Mouse (Mus musculus): ENCODE measurements at regions not wholly inside any gene's neighbourhood (a gene's known extent, or its start where the extent isn't known, plus 50 kb on each side); places are given as distances from the start of the nearest gene placed in this dataset.

DNA sequence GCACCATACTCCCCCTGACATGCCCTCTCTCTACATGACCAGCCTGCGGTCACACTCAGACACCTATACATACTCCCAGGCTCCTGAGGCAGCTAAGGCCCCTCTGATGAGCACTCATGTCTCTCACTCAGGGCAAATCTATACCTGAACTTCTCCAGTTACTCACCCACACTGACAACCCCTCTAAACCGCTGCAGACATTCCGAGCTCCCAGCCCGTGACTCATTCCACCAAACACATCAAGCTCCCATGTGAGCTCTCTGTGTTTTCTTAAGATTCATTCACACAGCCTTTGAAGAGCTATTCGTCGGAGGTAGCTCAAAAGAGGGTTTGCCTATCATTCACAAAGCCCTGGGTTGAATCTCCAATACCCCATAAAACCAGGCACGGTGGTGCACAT, 75.1 kb upstream of the Nectin1 start:
- DNase-seq, result no peak
- no peak overlapping the region for H3K4me3 ChIP-seq (ENCODE audit: low read depth, low read length)
- 66% methylated on average over 7 of the region's 7 CpGs for WGBS
- no peaks in the 10 kb centered on the region for H3K4me1 ChIP-seq (ENCODE audit: insufficient read depth)
- H3K27ac ChIP-seq (ENCODE audit: low read depth, low read length), result no peak overlapping the region
- H3K27me3 ChIP-seq (ENCODE audit: insufficient read depth, low read length), result no peaks in the 10 kb centered on the region
- TF ChIP-seq CTCF (IDR thresholded peaks at IDR 0.05; ENCODE audit: low read depth), result no peak
- H3K36me3 ChIP-seq (ENCODE audit: insufficient read depth), result no peaks in the 10 kb centered on the region
- no peak overlapping the region for H3K9ac ChIP-seq
- H3K9me3 ChIP-seq (ENCODE audit: low read length), result no peaks in the 10 kb centered on the region
- ATAC-seq, result peak; percentile 27; the same call in 1 of the 2 replicates
- H3K4me2 ChIP-seq (ENCODE audit: low read depth), result no peak overlapping the region

GRCm38 (mm10) chr9:43670563-43670962, 73.2 kb upstream of the Nectin1 start:
- H3K27ac ChIP-seq (ENCODE audit: low read depth, low read length), result no peak overlapping the region
- no peak for DNase-seq
- 76% methylated on average over 5 of the region's 5 CpGs for WGBS

DNA sequence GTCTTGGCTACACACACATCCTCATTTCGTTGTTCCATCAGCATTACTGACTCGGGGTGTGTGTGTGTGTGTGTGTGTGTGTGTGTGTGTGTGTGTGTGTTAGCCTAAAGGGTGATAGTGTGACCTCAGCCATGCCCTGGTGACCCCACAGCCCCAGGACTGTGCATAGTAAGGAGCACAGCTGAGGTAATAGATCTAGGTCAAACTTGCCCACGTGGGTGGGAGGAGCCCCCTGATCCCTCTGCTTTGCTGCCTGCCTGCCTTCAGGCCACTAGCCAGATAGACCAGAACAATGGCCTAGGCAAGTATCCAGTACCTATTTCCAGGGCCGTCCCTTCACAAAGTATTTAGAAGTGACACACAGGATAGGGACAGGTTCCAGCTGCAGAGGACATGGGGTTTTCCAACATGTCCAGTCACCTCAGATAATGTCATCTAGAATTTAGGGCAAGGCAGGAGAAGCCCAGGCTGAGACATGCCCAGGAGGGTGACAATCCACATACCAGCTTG, 70.6 kb upstream of the Nectin1 start:
- Histone ChIP-seq H3K4me3 (ENCODE audit: low read depth, low read length) (no peak overlapping the region), H3K36me3 (ENCODE audit: insufficient read depth) (no peaks in the 10 kb centered on the region), H3K9ac (no peak overlapping the region), H3K27ac (ENCODE audit: low read depth, low read length) (no peak overlapping the region), H3K4me2 (ENCODE audit: low read depth) (no peak overlapping the region), H3K4me1 (ENCODE audit: insufficient read depth) (no peaks in the 10 kb centered on the region), H3K9me3 (ENCODE audit: low read length) (no peaks in the 10 kb centered on the region), H3K27me3 (ENCODE audit: insufficient read depth, low read length) (no peaks in the 10 kb centered on the region)
- no peak for TF ChIP-seq CTCF (IDR thresholded peaks at IDR 0.05; ENCODE audit: low read depth)
- 52% methylated on average over 4 of the region's 4 CpGs for WGBS
- ATAC-seq (no peak), DNase-seq (no peak)

More at GRCm38 (mm10) chr9:43670563-43670962, 73.2 kb upstream of the Nectin1 start:
- Histone ChIP-seq H3K4me2 (ENCODE audit: low read depth) (no peak overlapping the region), H3K27me3 (ENCODE audit: insufficient read depth, low read length) (no peaks in the 10 kb centered on the region), H3K4me1 (ENCODE audit: insufficient read depth) (no peaks in the 10 kb centered on the region), H3K36me3 (ENCODE audit: insufficient read depth) (no peaks in the 10 kb centered on the region), H3K9me3 (ENCODE audit: low read length) (no peaks in the 10 kb centered on the region), H3K4me3 (ENCODE audit: low read depth, low read length) (no peak overlapping the region), H3K9ac (no peak overlapping the region)
- TF ChIP-seq CTCF (IDR thresholded peaks at IDR 0.05; ENCODE audit: low read depth), result no peak
- no peak for ATAC-seq

DNA sequence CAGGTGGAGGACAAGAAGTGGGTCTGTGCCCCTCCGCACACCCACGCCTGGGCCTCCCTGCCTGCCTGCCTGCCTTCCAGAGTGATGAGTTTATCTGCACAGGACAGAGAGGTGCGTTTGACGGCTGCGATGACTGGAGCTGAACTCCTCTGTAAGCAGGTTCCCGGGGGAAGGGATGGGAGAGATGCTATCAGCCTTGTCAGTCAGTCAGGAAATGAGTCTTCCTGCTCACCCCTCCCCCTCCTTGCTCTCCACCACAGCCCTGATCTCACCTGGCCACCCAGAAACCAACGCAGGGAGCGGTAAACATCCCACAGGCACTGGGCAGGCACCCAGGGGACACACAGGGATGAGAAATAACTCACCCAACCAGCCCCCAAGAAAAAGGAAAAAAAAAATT, 69.5 kb upstream of the Nectin1 start:
- WGBS, result 64% methylated on average over 8 of the region's 8 CpGs
- ATAC-seq (no peak), DNase-seq (no peak)
- no peak overlapping the region for H3K4me2 ChIP-seq (ENCODE audit: low read depth)
- no peak overlapping the region for H3K27ac ChIP-seq (ENCODE audit: low read depth, low read length)
- H3K4me3 ChIP-seq (ENCODE audit: low read depth, low read length), result no peak overlapping the region
- H3K9me3 ChIP-seq (ENCODE audit: low read length), result no peaks in the 10 kb centered on the region
- H3K9ac ChIP-seq, result no peak overlapping the region
- H3K27me3 ChIP-seq (ENCODE audit: insufficient read depth, low read length), result no peaks in the 10 kb centered on the region
- no peaks in the 10 kb centered on the region; the same call in 1 of the 2 replicates for H3K4me1 ChIP-seq (ENCODE audit: insufficient read depth)
- TF ChIP-seq CTCF (IDR thresholded peaks at IDR 0.05; ENCODE audit: low read depth), result no peak
- H3K36me3 ChIP-seq (ENCODE audit: insufficient read depth), result no peaks in the 10 kb centered on the region

- no peak overlapping the region for H3K9ac ChIP-seq
- no peaks in the 10 kb centered on the region for H3K9me3 ChIP-seq (ENCODE audit: low read length)
- peaks cover 5% of the 10 kb centered on the region; the same call in 1 of the 2 replicates for H3K4me1 ChIP-seq (ENCODE audit: insufficient read depth)
- no peaks in the 10 kb centered on the region for H3K36me3 ChIP-seq (ENCODE audit: insufficient read depth)
- no peak for DNase-seq
- no peak overlapping the region for H3K4me2 ChIP-seq (ENCODE audit: low read depth)
- 90% methylated on average over 2 of the region's 2 CpGs for WGBS
- H3K27ac ChIP-seq (ENCODE audit: low read depth, low read length), result no peak overlapping the region
- no peak for TF ChIP-seq CTCF (IDR thresholded peaks at IDR 0.05; ENCODE audit: low read depth)
- no peaks in the 10 kb centered on the region for H3K27me3 ChIP-seq (ENCODE audit: insufficient read depth, low read length)
- H3K4me3 ChIP-seq (ENCODE audit: low read depth, low read length), result no peak overlapping the region
- no peak for ATAC-seq
These were observed 67.8 kb upstream of the Nectin1 start for GRCm38 (mm10) chr9:43676011-43676410.

DNA sequence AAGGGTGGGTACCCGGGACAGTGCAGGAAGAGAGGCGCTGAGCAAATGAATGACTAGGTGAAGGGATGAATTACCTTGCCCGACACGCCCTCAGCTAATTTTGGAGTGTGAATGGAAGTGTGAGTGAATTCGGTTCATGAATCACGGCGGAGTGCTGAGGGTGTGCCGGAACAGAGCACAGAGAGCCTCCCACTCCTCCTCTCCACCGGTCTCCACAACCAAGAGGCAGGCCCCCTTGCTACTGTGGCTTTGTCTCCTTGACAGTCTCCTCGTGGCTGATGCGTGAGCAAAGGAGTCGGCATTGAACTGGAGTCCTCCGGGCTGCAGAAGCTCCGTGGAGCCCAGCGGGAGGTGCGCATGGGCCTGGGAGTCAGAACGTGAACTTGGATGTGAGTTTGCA, 64.5 kb upstream of the Nectin1 start:
- DNase-seq, result no peak
- Histone ChIP-seq H3K27me3 (ENCODE audit: insufficient read depth, low read length) (no peaks in the 10 kb centered on the region), H3K4me1 (ENCODE audit: insufficient read depth) (peaks cover 5% of the 10 kb centered on the region; the same call in 1 of the 2 replicates), H3K27ac (ENCODE audit: low read depth, low read length) (no peak overlapping the region), H3K4me2 (ENCODE audit: low read depth) (no peak overlapping the region), H3K36me3 (ENCODE audit: insufficient read depth) (no peaks in the 10 kb centered on the region), H3K9me3 (ENCODE audit: low read length) (no peaks in the 10 kb centered on the region), H3K9ac (no peak overlapping the region), H3K4me3 (ENCODE audit: low read depth, low read length) (no peak overlapping the region)
- ATAC-seq, result peak; percentile 29; the same call in 1 of the 2 replicates
- 37% methylated on average over 17 of the region's 17 CpGs for WGBS
- TF ChIP-seq CTCF (IDR thresholded peaks at IDR 0.05; ENCODE audit: low read depth), result no peak

- Histone ChIP-seq H3K9ac (no peak overlapping the region), H3K4me2 (ENCODE audit: low read depth) (no peak overlapping the region), H3K4me3 (ENCODE audit: low read depth, low read length) (no peak overlapping the region), H3K9me3 (ENCODE audit: low read length) (no peaks in the 10 kb centered on the region), H3K4me1 (ENCODE audit: insufficient read depth) (peaks cover 5% of the 10 kb centered on the region; the same call in 1 of the 2 replicates), H3K36me3 (ENCODE audit: insufficient read depth) (no peaks in the 10 kb centered on the region), H3K27me3 (ENCODE audit: insufficient read depth, low read length) (no peaks in the 10 kb centered on the region), H3K27ac (ENCODE audit: low read depth, low read length) (no peak overlapping the region)
- ATAC-seq (no peak), DNase-seq (no peak)
- WGBS, result 71% methylated on average over 3 of the region's 3 CpGs
- no peak for TF ChIP-seq CTCF (IDR thresholded peaks at IDR 0.05; ENCODE audit: low read depth)
These were observed 62.5 kb upstream of the Nectin1 start for GRCm38 (mm10) chr9:43681317-43681716.
